Mouse (Mus musculus) brown adipose tissue, adult 24 weeks (tissue): ENCODE measurements around the gene AL732309.1. TPM values are rescaled to one million over a fixed set of nuclear protein-coding genes. Genes with fewer than 3 reads are reported as not detected.
A peak's percentile ranks its signal among the peaks of the same experiment; 100 is the strongest.

Source experiments
- H3K27ac ChIP-seq: fragments of 200-500 bp; replicated peaks from 2 replicates; pipeline ENCODE4 v1.5.1; 2012; ENCODE audit warnings: low read depth, mild to moderate bottlenecking, low read length
- H3K4me1 ChIP-seq: fragments of 200-500 bp; 2 replicates; pipeline ENCODE4 v1.6.1; 2012; ENCODE audit warnings: low read length, mixed read lengths; ENCODE audit not compliant: control insufficient read depth, insufficient read depth, insufficient read length
- H3K4me3 ChIP-seq: fragments of 200-500 bp; 2 replicates; pipeline ENCODE4 v1.5.1; 2012; ENCODE audit warnings: low read depth, mild to moderate bottlenecking, low read length, moderate library complexity; ENCODE audit not compliant: insufficient read depth
- polyA plus RNA-seq: library from polyadenylated mRNA; stranded (reverse); fragments of >200 nt; gene quantifications from 2 replicates; pipeline ENCODE4 v1.2.4, GENCODE M21; 2012; ENCODE audit not compliant: missing spikeins, insufficient read depth, insufficient read length

Gene AL732309.1
- polyA plus RNA-seq, 1 experiment = 2.3 TPM

- Histone ChIP-seq H3K27ac (no peak within 1 kb of the TSS), H3K4me3 (no peak within 1 kb of the TSS), H3K4me1 (peaks cover 3% of the 10 kb centered on the region; the same call in 1 of the 2 replicates)
These were observed 10.0 kb downstream of the AL732309.1 start, which contains the start of gene Rnf224 for GRCm38 (mm10) chr2:25236614-25237013. Gene Rnf224, minus strand, starts transcription at chr2:25236787.

- Histone ChIP-seq H3K27ac (no peak overlapping the region), H3K4me3 (no peak overlapping the region), H3K4me1 (no peaks in the 10 kb centered on the region)
These were observed 12.0 kb downstream of the AL732309.1 start for GRCm38 (mm10) chr2:25234551-25235220.

GRCm38 (mm10) chr2:25234050-25234449 lies 12.6 kb downstream of the AL732309.1 start, which contains the start of gene Slc34a3:
Gene Slc34a3, minus strand, starts transcription at chr2:25234364.
- H3K27ac ChIP-seq = no peak within 1 kb of the TSS
- H3K4me3 ChIP-seq = no peak within 1 kb of the TSS
- H3K4me1 ChIP-seq = no peaks in the 10 kb centered on the region

- H3K4me3 ChIP-seq = no peak overlapping the region
- no peak overlapping the region for H3K27ac ChIP-seq
- H3K4me1 ChIP-seq = no peaks in the 10 kb centered on the region
These were observed 13.2 kb downstream of the AL732309.1 start for GRCm38 (mm10) chr2:25233421-25233820.

DNA sequence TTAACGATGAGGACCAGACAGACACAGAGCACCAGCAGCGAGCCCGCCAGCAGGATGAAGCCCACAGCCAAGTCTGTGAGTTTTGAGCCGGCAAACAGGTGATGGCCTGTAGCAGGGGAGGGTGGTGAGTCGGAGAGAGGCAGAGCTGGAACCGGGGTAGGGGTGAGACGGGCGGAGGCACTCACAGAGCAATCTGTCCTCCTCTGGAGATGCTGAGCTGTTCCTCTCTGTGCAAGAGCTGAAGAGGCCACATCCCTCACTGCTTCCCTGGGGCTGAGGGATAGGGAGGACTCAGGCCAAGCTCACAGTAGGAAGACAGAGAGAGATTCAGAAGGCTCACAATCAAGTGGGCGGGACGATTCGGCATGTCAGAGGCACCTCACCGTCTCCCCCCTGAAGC lies 15.6 kb downstream of the AL732309.1 start:
- Histone ChIP-seq H3K27ac (no peak overlapping the region), H3K4me1 (peaks cover 5% of the 10 kb centered on the region), H3K4me3 (no peak overlapping the region)

GRCm38 (mm10) chr2:25230581-25230980 lies 16.1 kb downstream of the AL732309.1 start:
- no peak overlapping the region for H3K27ac ChIP-seq
- peaks cover 6% of the 10 kb centered on the region for H3K4me1 ChIP-seq
- H3K4me3 ChIP-seq = no peak overlapping the region

GRCm38 (mm10) chr2:25229582-25229981 lies 17.1 kb downstream of the AL732309.1 start:
- Histone ChIP-seq H3K4me3 (no peak overlapping the region), H3K4me1 (peaks cover 9% of the 10 kb centered on the region), H3K27ac (no peak overlapping the region)

DNA sequence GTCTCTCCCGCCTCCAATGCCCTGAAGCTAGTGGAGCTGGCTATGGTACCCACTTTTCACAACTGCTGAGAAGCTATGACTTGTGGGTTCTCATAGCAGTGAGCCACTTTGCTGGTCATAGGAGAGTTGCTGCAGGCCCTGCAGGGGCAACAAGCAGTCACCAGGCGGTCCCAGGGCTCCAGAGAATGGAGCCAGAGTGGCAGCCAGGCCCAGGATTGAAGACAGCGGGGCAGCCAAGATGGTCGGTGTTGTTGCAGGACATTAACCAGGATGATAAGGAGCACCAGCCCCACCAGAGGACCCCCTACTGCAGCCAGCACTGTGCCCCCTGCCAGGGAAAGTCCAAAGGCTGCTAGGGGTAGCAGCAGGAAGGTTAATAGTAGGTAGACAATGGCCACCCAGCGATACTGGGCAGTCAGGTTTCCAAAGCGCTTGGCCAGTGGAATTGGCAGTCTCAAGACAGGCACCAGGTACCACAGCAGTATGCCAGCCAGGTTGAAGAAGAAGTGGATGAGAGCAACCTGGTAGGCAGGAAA lies 17.6 kb downstream of the AL732309.1 start:
- H3K4me1 ChIP-seq = peaks cover 9% of the 10 kb centered on the region
- no peak overlapping the region for H3K4me3 ChIP-seq
- peak overlapping the region; percentile 12; the same call in 1 of the 2 replicates for H3K27ac ChIP-seq

- peaks cover 9% of the 10 kb centered on the region for H3K4me1 ChIP-seq
- 0 out of 2 replicates have a peak overlapping the region, but pooled peaks have one; percentile 23 for H3K27ac ChIP-seq
- peak overlapping the region; percentile 40 for H3K4me3 ChIP-seq
These were observed 18.2 kb downstream of the AL732309.1 start for GRCm38 (mm10) chr2:25228431-25228889.

DNA sequence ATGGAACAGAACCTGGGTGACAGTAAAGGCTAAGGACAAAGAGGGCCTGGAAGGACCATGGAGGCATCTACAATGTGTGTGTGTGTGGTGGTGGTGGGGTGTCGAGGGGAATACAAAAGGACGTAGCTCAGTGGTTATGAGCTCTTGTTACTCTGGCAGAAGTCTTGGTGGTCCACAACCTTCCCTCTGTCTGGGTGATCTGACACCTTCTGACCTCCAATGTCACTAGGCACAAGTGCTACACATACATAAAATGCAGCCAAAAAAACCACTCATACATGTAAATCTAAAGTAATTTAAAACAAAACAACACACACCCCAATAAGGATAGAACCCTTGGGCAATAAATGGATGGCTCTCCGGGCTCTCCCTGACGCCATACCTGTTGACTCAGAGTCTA lies 19.3 kb downstream of the AL732309.1 start:
- no peak overlapping the region for H3K4me3 ChIP-seq
- H3K4me1 ChIP-seq = peaks cover 9% of the 10 kb centered on the region
- H3K27ac ChIP-seq = peak overlapping the region; percentile 66

- H3K4me1 ChIP-seq = peaks cover 11% of the 10 kb centered on the region
- H3K4me3 ChIP-seq = no peak overlapping the region
These were observed 19.8 kb downstream of the AL732309.1 start for GRCm38 (mm10) chr2:25226864-25227263.

GRCm38 (mm10) chr2:25225811-25226379 lies 20.8 kb downstream of the AL732309.1 start:
- Histone ChIP-seq H3K4me1 (peaks cover 11% of the 10 kb centered on the region), H3K27ac (peak overlapping the region; percentile 65), H3K4me3 (no peak overlapping the region)

More at GRCm38 (mm10) chr2:25226864-25227263, 19.8 kb downstream of the AL732309.1 start:
- H3K27ac ChIP-seq = peak overlapping the region; percentile 66

GRCm38 (mm10) chr2:25224766-25225752 lies 21.6 kb downstream of the AL732309.1 start:
- Histone ChIP-seq H3K27ac (peak overlapping the region; percentile 90), H3K4me1 (peaks cover 11% of the 10 kb centered on the region), H3K4me3 (peak overlapping the region; percentile 76)

- Histone ChIP-seq H3K4me3 (peak within 1 kb of the TSS; percentile 78), H3K4me1 (peaks cover 11% of the 10 kb centered on the region), H3K27ac (peak within 1 kb of the TSS; percentile 90)
These were observed 22.2 kb downstream of the AL732309.1 start, which contains the start of gene Tubb4b for GRCm38 (mm10) chr2:25224492-25224765. Gene Tubb4b, minus strand, starts transcription at chr2:25224702.
